36 mouse cellular contexts compared by ENCODE assay signal in genomic region chr7:3345301-3345700, GRCm38 (mm10). TPM values are rescaled to one million over a fixed set of nuclear protein-coding genes. Genes with fewer than 3 reads are reported as not detected.
"Had no signal": no experiment of that assay in that cellular context is flagged by ENCODE, and none has a peak within 500 bp of the region (broad histone marks: within the 10 kb centered on the region; RNA-seq: fewer than 3 reads in every experiment).

No protein-coding gene starts in this region.

- H3K4me3 ChIP-seq: left cerebral cortex, adult 2 months; limb, embryonic 10.5 days; limb, embryonic 12.5 days; limb, embryonic 13.5 days; limb, embryonic 15.5 days; liver, embryonic 12.5 days; liver, embryonic 13.5 days; liver, embryonic 15.5 days; lung, embryonic 15.5 days; megakaryocyte, embryonic 14.5 days; midbrain, embryonic 10.5 days; midbrain, embryonic 12.5 days; midbrain, embryonic 15.5 days; myocyte; neural tube, embryonic 12.5 days had no signal

- DNase-seq: left cerebral cortex, postnatal 4 days; liver; liver, embryonic 13.5 days; liver, postnatal 0 days; lung, adult 18-20 months; lung, adult 2 months; lung, embryonic 14.5 days; lung, postnatal 10 days; lung, postnatal 36 days; lung, postnatal 4 days; midbrain, embryonic 14.5 days had no signal

- H3K36me3 ChIP-seq: liver, embryonic 12.5 days; liver, embryonic 13.5 days; liver, embryonic 15.5 days had no signal

- H3K4me1 ChIP-seq: limb, embryonic 10.5 days; limb, embryonic 12.5 days; limb, embryonic 13.5 days; limb, embryonic 15.5 days; liver, embryonic 12.5 days; liver, embryonic 13.5 days; liver, embryonic 15.5 days; lung, embryonic 15.5 days; megakaryocyte, embryonic 14.5 days; midbrain, embryonic 15.5 days; neural tube, embryonic 12.5 days had no signal

- H3K4me2 ChIP-seq: limb, embryonic 12.5 days; limb, embryonic 13.5 days; limb, embryonic 15.5 days; liver, embryonic 11.5 days; liver, embryonic 12.5 days; liver, embryonic 13.5 days; liver, embryonic 15.5 days; lung, embryonic 14.5 days; lung, embryonic 15.5 days; midbrain, embryonic 12.5 days; midbrain, embryonic 15.5 days; neural tube, embryonic 12.5 days had no signal

- H3K9me3 ChIP-seq: limb, embryonic 10.5 days; limb, embryonic 12.5 days; limb, embryonic 13.5 days; limb, embryonic 15.5 days; liver, embryonic 12.5 days; liver, embryonic 13.5 days; liver, embryonic 15.5 days; lung, embryonic 15.5 days; megakaryocyte, embryonic 14.5 days; midbrain, embryonic 10.5 days; midbrain, embryonic 12.5 days; midbrain, embryonic 15.5 days; neural tube, embryonic 12.5 days had no signal

- H3K9ac ChIP-seq: limb, embryonic 12.5 days; limb, embryonic 13.5 days; limb, embryonic 15.5 days; liver, embryonic 12.5 days; liver, embryonic 13.5 days; liver, embryonic 14.5 days; liver, embryonic 15.5 days; liver, postnatal 0 days; lung, embryonic 14.5 days; lung, embryonic 15.5 days; midbrain, embryonic 12.5 days; midbrain, embryonic 15.5 days; neural tube, embryonic 12.5 days had no signal

- H3K27ac ChIP-seq: left cerebral cortex, adult 2 months; limb, embryonic 10.5 days; limb, embryonic 12.5 days; limb, embryonic 13.5 days; limb, embryonic 15.5 days; liver, embryonic 12.5 days; liver, embryonic 13.5 days; liver, embryonic 14.5 days; liver, embryonic 15.5 days; lung, embryonic 15.5 days; macrophage; midbrain, embryonic 10.5 days; midbrain, embryonic 12.5 days; midbrain, embryonic 15.5 days; neural tube, embryonic 12.5 days had no signal

- ATAC-seq: liver, embryonic 12.5 days; liver, postnatal 0 days; lung, postnatal 0 days; midbrain, embryonic 15.5 days; midbrain, embryonic 16.5 days had no signal

- H3K27me3 ChIP-seq: limb, embryonic 12.5 days; limb, embryonic 13.5 days; limb, embryonic 15.5 days; liver, embryonic 12.5 days; liver, embryonic 13.5 days; liver, embryonic 15.5 days; lung, embryonic 15.5 days; midbrain, embryonic 15.5 days; neural tube, embryonic 12.5 days had no signal

RNA-seq across cellular contexts. Expression of gene Cacng7, which starts 12.5 kb away (rescaled TPM):
- total RNA-seq: megakaryocyte progenitor cell, adult 5-6 weeks; megakaryocyte, adult 5-6 weeks; megakaryocyte-erythroid progenitor cell, adult 5-6 weeks; monocyte, adult 5-6 weeks had no signal
- polyA plus RNA-seq: liver, embryonic 13.5 days; liver, embryonic 16.5 days; macrophage had no signal

RNA-seq across cellular contexts. Expression of gene Cacng8, which starts 45.2 kb away (rescaled TPM):
- total RNA-seq: liver, adult 2 months; megakaryocyte progenitor cell, adult 5-6 weeks; megakaryocyte, adult 5-6 weeks; megakaryocyte-erythroid progenitor cell, adult 5-6 weeks; monocyte, adult 5-6 weeks had no signal
- polyA plus RNA-seq: liver, adult 2 months; liver, embryonic 15.5 days; liver, embryonic 16.5 days; liver, postnatal 0 days; lung, adult 2 months; macrophage had no signal

RNA-seq across cellular contexts. Expression of gene Prkcg, which starts 56.3 kb away (rescaled TPM):
- total RNA-seq: megakaryocyte-erythroid progenitor cell, adult 5-6 weeks had no signal
- polyA plus RNA-seq: limb, embryonic 12.5 days; liver, embryonic 11.5 days; liver, embryonic 15.5 days; liver, embryonic 16.5 days had no signal
